8 mouse cellular contexts compared by ENCODE assay signal in the genomic region with DNA sequence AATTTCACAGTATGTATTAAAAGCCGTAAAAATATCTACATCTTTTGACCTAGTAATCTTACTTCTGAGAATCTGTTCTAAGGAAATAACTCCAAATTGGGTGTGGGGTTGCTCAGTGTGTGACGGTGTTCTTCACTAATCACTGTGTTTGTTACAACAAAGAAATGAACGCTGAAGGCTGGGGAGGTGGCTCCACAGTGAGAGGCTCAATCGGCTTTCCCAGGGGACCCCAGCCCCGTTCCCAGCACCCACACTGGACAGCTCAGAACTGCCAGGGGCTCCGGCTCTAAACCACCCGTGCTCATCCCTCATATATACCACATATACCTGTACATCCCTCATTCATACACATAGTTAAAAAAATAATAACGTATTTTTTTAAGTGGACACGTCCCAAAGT. TPM values are rescaled to one million over a fixed set of nuclear protein-coding genes. Genes with fewer than 3 reads are reported as not detected.
DNase-seq lines count a peak whose midpoint lies in the region; ATAC-seq and TF ChIP-seq lines count a peak whose summit lies in the region.

No protein-coding gene starts in this region.

- peaks cover 28% of the 10 kb centered on the region for H3K4me1 ChIP-seq in forebrain, embryonic 10.5 days
- H3K4me1 ChIP-seq in intestine, postnatal 0 days (replicated peaks; ENCODE audit: control insufficient read depth, insufficient read depth, low read length) = no peaks in the 10 kb centered on the region
- H3K4me1 ChIP-seq in neural tube, embryonic 13.5 days (replicated peaks) = peaks cover 34% of the 10 kb centered on the region

- WGBS in forebrain, embryonic 10.5 days = 58% methylated on average over 9 of the region's 9 CpGs
- 54% methylated on average over 9 of the region's 9 CpGs for WGBS in intestine, postnatal 0 days
- 54% methylated on average over 9 of the region's 9 CpGs for WGBS in neural tube, embryonic 13.5 days

- intact Hi-C loops in left cerebral cortex, postnatal 4 days (cut with DNase I) = no loop called here

- H3K4me2 ChIP-seq in intestine, postnatal 0 days (replicated peaks; ENCODE audit: low read depth) = peak overlapping the region; percentile 68
- peak overlapping the region; percentile 83 for H3K4me2 ChIP-seq in neural tube, embryonic 13.5 days

- peak overlapping the region; percentile 93; the same call in 1 of the 2 replicates for H3K4me3 ChIP-seq in layer of hippocampus, adult 2 months
- peak overlapping the region; percentile 83 for H3K4me3 ChIP-seq in forebrain, embryonic 10.5 days
- H3K4me3 ChIP-seq in intestine, postnatal 0 days (ENCODE audit: low read depth, low read length) = peak overlapping the region; percentile 53; the same call in 1 of the 2 replicates
- peak overlapping the region; percentile 51 for H3K4me3 ChIP-seq in neural tube, embryonic 13.5 days

- no peaks in the 10 kb centered on the region; the same call in 1 of the 2 replicates for H3K36me3 ChIP-seq in forebrain, embryonic 10.5 days (replicated peaks)
- H3K36me3 ChIP-seq in intestine, postnatal 0 days (ENCODE audit: control insufficient read depth, insufficient read depth) = no peaks in the 10 kb centered on the region
- no peaks in the 10 kb centered on the region for H3K36me3 ChIP-seq in neural tube, embryonic 13.5 days

- no peak for TF ChIP-seq CTCF in layer of hippocampus, adult 2 months (conservative IDR thresholded peaks at IDR 0.05)
- no peak for TF ChIP-seq CTCF in intestine, postnatal 0 days (IDR thresholded peaks at IDR 0.05; ENCODE audit: low read depth)

- no peak for ATAC-seq in intestine, postnatal 0 days
- ATAC-seq in neural tube, embryonic 13.5 days (ENCODE audit: low read depth) = no peak

- no peaks in the 10 kb centered on the region for H3K9me3 ChIP-seq in forebrain, embryonic 10.5 days
- H3K9me3 ChIP-seq in intestine, postnatal 0 days (ENCODE audit: control insufficient read depth) = no peaks in the 10 kb centered on the region
- H3K9me3 ChIP-seq in neural tube, embryonic 13.5 days = no peaks in the 10 kb centered on the region

- no peaks in the 10 kb centered on the region for H3K27me3 ChIP-seq in forebrain, embryonic 10.5 days (ENCODE audit: poor library complexity, severe bottlenecking)
- H3K27me3 ChIP-seq in intestine, postnatal 0 days (replicated peaks; ENCODE audit: control insufficient read depth, insufficient read depth, low read length) = no peaks in the 10 kb centered on the region
- H3K27me3 ChIP-seq in neural tube, embryonic 13.5 days = peaks cover 7% of the 10 kb centered on the region; the same call in 1 of the 2 replicates

- H3K27ac ChIP-seq in layer of hippocampus, adult 2 months = no peak overlapping the region
- peak overlapping the region; percentile 92; the same call in 1 of the 2 replicates for H3K27ac ChIP-seq in forebrain, embryonic 10.5 days
- H3K27ac ChIP-seq in intestine, postnatal 0 days (ENCODE audit: low read depth, low read length) = no peak overlapping the region
- no peak overlapping the region for H3K27ac ChIP-seq in neural tube, embryonic 13.5 days (replicated peaks)

- no peak overlapping the region for H3K9ac ChIP-seq in intestine, postnatal 0 days (ENCODE audit: low read depth, low read length)
- H3K9ac ChIP-seq in neural tube, embryonic 13.5 days = peak overlapping the region; percentile 77

- DNase-seq in layer of hippocampus, adult 2 months (ENCODE audit: low spot score in 2 of 2) = no peak
- DNase-seq in layer of hippocampus, postnatal 10 days (ENCODE audit: low spot score in 2 of 2) = no peak
- no peak for DNase-seq in forebrain, embryonic 10.5 days (ENCODE audit: extremely low spot score, low spot score)
- DNase-seq in frontal cortex, postnatal 14 days (ENCODE audit: low spot score in 2 of 2) = no peak
- DNase-seq in left cerebral cortex, postnatal 4 days = no peak
- DNase-seq in yolk sac, embryonic 10.5 days (ENCODE audit: low spot score) = no peak

RNA-seq across cellular contexts. Expression of gene Camta1, which starts 1.8 kb away (rescaled TPM):
- total RNA-seq in layer of hippocampus, adult 2 months (2021) = 100 to 1,000 TPM; 275 to 294 TPM
- 100 to 1,000 TPM; 218 to 223 TPM for total RNA-seq in layer of hippocampus, postnatal 10 days (2021)
- polyA plus RNA-seq in forebrain, embryonic 10.5 days (2016; fragmentation: Nextera tagmentation; extraction: Ambion mirVana) = 122 and 131 TPM in 2 replicates
- 54.1 and 58.8 TPM in 2 replicates for polyA plus RNA-seq in intestine, postnatal 0 days (2015; fragmentation: Nextera tagmentation; extraction: Ambion mirVana)
- 165 and 175 TPM in 2 replicates for polyA plus RNA-seq in neural tube, embryonic 13.5 days (2015; fragmentation: Nextera tagmentation; extraction: Ambion mirVana)
- total RNA-seq in left cerebral cortex, postnatal 4 days (2021) = 100 to 1,000 TPM; 198 to 204 TPM
